Mouse (Mus musculus): ENCODE data around the gene Abca15.
"Not testable (repeated sequence)": the region's sequence is repeated elsewhere in the genome, so short reads cannot be mapped to it uniquely, and the experiment has no call there.

Gene Abca15

DNA sequence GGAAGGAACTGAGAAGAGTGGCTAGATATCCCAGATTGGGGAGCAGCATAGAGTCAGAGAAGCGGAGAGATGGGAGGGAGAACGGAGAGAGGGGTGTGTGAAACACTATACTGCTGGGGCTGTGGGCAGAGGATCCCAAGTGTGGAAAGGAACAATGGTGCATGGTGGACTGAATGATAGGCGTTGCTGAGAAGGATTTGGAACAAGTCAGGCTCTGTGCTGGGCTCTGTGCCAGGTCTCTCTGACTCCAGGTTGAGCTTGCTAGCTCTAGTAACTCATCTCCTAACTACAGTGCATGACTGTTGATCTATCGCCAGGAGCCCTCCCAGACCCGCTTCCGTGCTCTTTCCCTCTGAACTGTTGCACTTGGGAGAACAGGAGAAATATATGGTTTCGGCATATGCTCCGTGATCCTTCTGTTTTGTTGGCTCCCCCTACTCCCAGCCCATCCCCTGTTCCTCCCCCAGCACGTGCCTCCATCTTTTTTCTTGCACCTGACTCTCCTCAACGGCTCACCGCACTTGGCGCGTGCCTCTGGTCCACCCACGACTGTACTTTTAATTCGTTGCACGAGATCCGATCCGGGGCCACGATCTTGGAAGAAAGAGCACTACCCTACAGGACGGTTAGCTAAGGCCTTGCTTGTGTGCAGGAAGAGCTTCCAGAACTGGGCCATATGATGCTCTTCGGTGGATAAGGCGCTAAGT, at the start of gene Abca15:
TSS of gene Abca15 (plus strand) at position 584 of the 707 bp plus-strand sequence.
- DNase-seq (ENCODE audit: low spot score in 2 of 2), result no peak

DNA sequence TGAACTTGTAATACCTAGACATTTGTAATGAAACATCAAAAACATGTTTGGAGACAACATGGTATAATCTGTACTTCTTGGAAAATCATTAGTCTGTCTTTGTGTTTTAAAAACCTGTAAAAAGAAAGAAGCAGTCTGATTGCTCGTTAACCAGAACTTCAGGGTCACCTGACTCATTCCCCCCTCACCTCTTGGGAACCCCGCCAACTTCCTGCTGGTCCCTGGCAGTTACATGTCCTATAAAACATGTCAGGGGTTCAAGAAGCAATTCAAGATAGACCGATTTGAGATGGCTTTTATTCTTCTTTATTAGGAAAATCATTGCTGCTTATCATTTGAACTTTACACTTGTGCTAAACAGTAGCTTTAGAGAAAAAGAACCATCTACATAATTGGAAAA, 43.2 kb upstream of the Abca15 start:
- DNase-seq (ENCODE audit: low spot score in 2 of 2), result no peak

DNA sequence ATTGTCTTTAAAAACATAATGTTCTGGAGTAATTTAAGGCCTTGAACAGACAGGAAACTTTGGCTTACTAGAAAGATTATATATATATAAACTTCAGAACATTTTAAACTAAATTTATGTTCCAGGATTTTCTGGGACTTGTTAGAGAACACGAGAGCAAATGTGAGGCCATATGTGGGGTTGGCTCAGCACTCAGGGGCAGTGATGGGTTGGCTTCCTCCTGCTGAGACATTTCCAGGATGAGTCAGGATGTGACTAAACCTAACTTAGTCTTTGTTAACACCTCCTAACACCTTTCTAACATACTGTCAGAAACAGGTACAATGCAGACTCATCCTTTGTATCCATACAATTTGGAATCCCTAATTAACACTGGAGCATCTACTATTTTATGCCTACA, 12.4 kb upstream of the Abca15 start:
- DNase-seq (ENCODE audit: low spot score in 2 of 2), result peak; percentile 33 to 60

DNA sequence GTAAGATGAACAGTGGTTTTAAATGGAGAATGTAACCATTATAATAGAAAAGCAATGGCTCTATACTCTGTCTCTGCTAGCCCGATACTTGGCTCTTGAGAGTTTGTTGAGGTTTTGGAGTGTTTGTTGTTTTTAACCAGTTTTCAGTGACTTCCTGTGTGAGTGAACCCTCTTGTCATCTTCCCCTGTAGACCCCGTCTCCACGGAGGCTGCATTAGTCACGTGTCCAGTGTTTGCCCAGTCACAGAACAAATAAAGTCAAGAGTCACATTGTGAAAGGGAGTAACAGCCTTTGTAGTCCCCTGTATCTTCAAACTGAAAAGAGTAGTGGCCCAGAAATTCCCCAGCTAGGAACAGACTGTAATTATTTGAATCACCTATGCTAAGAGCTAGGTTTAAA, 5.5 kb upstream of the Abca15 start:
- DNase-seq (ENCODE audit: low spot score in 2 of 2), result no peak

DNA sequence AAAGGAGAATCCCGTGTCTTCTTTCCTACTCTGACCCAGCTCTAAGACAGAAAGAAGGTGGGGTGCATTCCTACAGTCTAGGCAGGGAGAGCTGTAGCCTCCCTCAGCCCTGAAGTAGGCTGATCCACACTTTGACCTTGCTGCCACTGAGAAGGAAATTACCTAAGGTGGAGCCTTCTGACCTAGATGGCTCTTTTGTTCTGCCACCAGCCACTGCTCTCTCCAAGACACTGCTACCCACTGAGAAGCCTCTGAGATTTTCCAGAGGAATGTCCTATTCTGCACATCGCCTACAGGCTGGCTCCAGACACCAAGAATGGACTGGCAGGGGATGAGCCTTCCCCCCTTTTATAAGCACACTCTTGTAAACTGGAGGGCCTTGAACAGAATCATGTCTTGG, 2.6 kb upstream of the Abca15 start:
- not testable (repeated sequence) for DNase-seq (ENCODE audit: low spot score in 2 of 2)

DNA sequence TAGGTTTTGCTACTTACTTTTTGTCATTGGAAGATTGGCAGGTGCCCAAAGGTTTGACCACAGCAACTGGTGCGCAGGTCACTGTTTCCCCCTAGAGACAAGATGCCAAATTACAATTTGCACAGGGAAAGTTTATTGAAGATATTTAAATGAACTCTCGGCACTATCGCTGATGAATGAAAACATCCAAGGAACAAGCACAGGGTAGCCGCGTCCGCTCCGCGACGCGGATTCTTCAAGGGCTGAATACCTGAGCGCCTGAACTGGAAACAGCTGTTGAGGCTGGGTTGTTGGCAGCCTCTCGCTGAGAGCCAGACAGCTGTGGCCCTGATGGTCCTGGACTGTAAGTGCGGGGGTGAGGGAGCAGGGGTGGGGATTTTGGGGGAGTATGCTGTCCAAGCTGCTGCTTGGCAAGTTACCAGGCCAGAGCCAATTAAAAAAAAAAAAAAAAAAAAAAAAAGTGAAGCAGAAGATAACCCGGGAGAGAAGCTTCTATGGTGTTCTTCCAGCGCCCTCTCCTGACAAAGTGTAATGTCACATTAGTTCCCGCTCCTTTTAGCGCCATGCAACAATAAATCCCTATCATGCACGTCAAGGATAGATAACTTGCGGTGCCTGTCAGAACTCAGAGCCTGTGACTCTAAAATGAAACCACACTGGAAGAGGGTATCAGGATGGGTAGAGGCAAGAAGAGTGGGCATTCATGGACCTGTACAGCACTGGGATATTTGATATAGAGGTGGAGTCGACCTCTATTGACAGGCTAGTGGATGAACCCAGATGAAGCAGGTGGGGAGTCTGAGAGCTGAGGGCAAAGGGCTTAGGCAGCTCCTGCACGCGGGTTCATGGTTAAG, 1.0 kb upstream of the Abca15 start:
- peak in 1 of 2 experiments; percentile 55 for DNase-seq (ENCODE audit: low spot score in 2 of 2)

DNA sequence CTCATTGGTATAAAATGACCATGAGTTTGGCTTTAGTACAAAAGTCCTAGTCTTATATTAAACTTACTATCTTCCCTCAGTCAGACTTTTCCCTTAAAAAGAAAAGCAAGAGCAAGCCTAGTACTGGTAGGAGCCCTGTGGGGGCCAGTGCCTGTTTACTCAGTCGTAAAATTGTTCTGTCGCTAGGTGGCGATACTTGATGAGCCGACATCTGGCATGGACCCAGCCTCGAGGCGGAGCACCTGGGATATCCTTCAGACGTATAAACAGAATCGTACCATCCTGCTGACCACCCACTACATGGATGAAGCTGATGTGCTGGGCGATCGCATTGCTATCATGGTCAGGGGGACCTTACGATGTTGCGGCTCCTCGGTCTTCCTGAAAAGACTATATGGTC, 32.7 kb downstream of the Abca15 start:
- no peak for DNase-seq (ENCODE audit: low spot score in 2 of 2)

DNA sequence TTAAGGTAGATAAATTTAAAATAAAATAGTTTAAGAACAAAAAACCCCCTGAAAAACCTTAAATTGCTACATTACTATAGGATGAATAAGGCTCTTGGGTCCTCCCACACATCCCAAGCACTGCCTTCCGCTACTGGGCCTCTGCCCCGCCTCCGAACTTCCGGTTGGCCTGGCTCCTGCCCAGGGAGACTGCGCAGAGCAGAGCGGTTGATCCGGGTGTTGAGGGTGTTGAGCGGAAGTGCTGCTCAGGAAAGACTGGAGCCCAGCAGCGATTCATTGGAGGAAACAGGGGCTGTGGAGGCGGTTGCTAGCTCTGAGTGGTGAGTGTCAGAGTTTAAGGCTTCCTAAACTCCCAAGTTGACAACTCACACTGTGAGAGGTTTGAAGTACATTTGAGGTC, 81.0 kb downstream of the Abca15 start, which contains the start of gene Abca16:
TSS of gene Abca16 (plus strand) at position 201 of the 400 bp plus-strand sequence.
- DNase-seq (ENCODE audit: low spot score in 2 of 2), result no peak

DNA sequence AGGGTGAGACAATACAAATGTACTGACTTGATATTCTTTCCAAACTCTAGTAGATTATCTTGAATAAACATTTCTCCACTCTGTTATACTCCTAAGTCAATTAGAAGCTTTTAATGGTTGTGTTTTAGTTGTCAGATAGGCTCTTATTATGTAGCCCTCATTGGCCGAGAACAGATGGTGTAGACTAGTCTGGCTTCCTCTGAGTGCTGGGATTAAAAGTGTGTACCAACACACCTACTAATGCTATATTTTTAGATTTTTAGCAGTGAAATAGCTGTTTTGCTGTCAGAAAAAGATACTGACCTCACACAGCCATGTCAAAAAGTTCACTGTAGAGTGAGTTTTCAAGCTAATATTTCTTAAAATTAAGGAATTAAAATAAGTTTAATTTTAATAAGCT, 83.9 kb downstream of the Abca15 start:
- no peak for DNase-seq (ENCODE audit: low spot score in 2 of 2)

DNA sequence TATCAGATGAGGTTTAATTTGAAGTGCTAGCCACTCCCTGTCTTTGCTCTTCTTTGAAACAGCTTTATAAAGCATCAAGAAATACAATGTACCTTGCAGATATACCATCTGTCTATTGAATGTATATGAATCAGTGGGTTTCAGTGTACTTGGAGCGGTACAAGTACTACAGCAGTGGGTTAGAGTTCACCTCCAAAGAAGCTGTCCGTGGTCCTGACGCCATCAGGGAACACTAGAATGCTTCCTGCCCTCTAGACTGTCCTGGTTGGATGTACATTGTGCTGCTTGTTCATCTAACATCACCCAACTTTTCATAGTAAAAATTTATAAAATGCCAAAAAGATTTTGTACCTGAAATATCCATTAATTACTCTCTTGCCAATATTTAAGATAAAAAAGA, 98.2 kb downstream of the Abca15 start:
- no peak for DNase-seq (ENCODE audit: low spot score in 2 of 2)

DNA sequence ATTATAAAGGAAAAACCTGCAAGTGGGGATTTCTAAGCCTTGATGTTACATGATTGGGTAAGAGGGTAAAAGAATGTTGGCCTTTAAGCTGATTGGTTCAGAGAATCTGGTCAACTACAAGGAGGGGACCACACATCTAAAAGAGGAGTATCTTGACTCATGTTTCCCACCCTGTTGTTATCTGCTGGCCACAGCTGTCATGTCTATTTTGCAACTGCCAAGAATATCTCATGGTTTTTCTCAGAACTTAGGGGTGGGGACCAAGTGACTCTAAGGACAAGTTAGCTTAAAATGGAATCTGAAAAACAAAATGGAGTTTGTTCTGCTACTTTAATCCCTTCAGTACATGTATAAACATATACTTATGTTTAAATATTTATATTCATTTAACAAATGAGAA, 103.0 kb downstream of the Abca15 start:
- no peak for DNase-seq (ENCODE audit: low spot score in 2 of 2)
